Mouse (Mus musculus) urinary bladder, adult 2 months (tissue): ENCODE data around the gene Slamf1. TPM values are rescaled to one million over a fixed set of nuclear protein-coding genes. Genes with fewer than 3 reads are reported as not detected.

Experiments
- DNase-seq: peaks from one replicate; pipeline ENCODE4 v3.0.0; 2022; ENCODE audit warnings: low spot score
- polyA plus RNA-seq: library from polyadenylated mRNA; depleted of rRNA; stranded (reverse); fragments of >200 nt; gene quantifications from 2 replicates; pipeline ENCODE4 v1.2.3, GENCODE M21; 2012; rRNA removed

Slamf1 gene
- 0.10 and 0.12 TPM in 2 replicates for polyA plus RNA-seq

GRCm38 (mm10) chr1:171766898-171767297 lies at the start of gene Slamf1:
Slamf1 (plus strand) TSS chr1:171767127.
- DNase-seq, result no peak

GRCm38 (mm10) chr1:171731195-171731594 lies 35.7 kb upstream of the Slamf1 start:
- no peak for DNase-seq

- DNase-seq, result no peak
Measured at GRCm38 (mm10) chr1:171734898-171735297, 32.0 kb upstream of the Slamf1 start.

- no peak for DNase-seq
Measured at GRCm38 (mm10) chr1:171748127-171748969, 18.6 kb upstream of the Slamf1 start.

- no peak for DNase-seq
Measured at GRCm38 (mm10) chr1:171761853-171762448, 5.0 kb upstream of the Slamf1 start.

GRCm38 (mm10) chr1:171770996-171771395 lies 4.1 kb downstream of the Slamf1 start:
- no peak for DNase-seq

- DNase-seq, result no peak
Measured at GRCm38 (mm10) chr1:171772121-171772735, 5.3 kb downstream of the Slamf1 start.

GRCm38 (mm10) chr1:171773232-171773989 lies 6.5 kb downstream of the Slamf1 start:
- no peak for DNase-seq

GRCm38 (mm10) chr1:171774266-171774665 lies 7.3 kb downstream of the Slamf1 start:
- no peak for DNase-seq

GRCm38 (mm10) chr1:171774678-171775077 lies 7.8 kb downstream of the Slamf1 start:
- no peak for DNase-seq

- no peak for DNase-seq
Measured at GRCm38 (mm10) chr1:171775781-171776180, 8.9 kb downstream of the Slamf1 start.

GRCm38 (mm10) chr1:171777026-171777425 lies 10.1 kb downstream of the Slamf1 start:
- no peak for DNase-seq

- no peak for DNase-seq
Measured at GRCm38 (mm10) chr1:171782287-171782915, 15.5 kb downstream of the Slamf1 start.

- DNase-seq, result no peak
Measured at GRCm38 (mm10) chr1:171785871-171786270, 18.9 kb downstream of the Slamf1 start.

GRCm38 (mm10) chr1:171787281-171788015 lies 20.5 kb downstream of the Slamf1 start:
- no peak for DNase-seq

- DNase-seq, result no peak
Measured at GRCm38 (mm10) chr1:171788461-171789283, 21.7 kb downstream of the Slamf1 start.

GRCm38 (mm10) chr1:171789407-171789806 lies 22.5 kb downstream of the Slamf1 start:
- DNase-seq, result no peak

- DNase-seq, result no peak
Measured at GRCm38 (mm10) chr1:171791491-171791890, 24.6 kb downstream of the Slamf1 start.

- DNase-seq, result no peak
Measured at GRCm38 (mm10) chr1:171796185-171796584, 29.3 kb downstream of the Slamf1 start.

- no peak for DNase-seq
Measured at GRCm38 (mm10) chr1:171797840-171798239, 30.9 kb downstream of the Slamf1 start.
